Mouse (Mus musculus): Measurements from ENCODE around the gene Reg4.
A peak's percentile ranks its signal among the peaks of the same experiment; 100 is the strongest.

Reg4 gene

GRCm38 (mm10) chr3:98237240-98237639, 15.3 kb downstream of the Reg4 start:
- DNase-seq (ENCODE audit: low read depth, low spot score) = no peak

GRCm38 (mm10) chr3:98238150-98238549, 16.2 kb downstream of the Reg4 start:
- no peak for DNase-seq (ENCODE audit: low read depth, low spot score)

- no peak for DNase-seq (ENCODE audit: low read depth, low spot score)
Measured at GRCm38 (mm10) chr3:98242051-98242450, 20.1 kb downstream of the Reg4 start.

DNA sequence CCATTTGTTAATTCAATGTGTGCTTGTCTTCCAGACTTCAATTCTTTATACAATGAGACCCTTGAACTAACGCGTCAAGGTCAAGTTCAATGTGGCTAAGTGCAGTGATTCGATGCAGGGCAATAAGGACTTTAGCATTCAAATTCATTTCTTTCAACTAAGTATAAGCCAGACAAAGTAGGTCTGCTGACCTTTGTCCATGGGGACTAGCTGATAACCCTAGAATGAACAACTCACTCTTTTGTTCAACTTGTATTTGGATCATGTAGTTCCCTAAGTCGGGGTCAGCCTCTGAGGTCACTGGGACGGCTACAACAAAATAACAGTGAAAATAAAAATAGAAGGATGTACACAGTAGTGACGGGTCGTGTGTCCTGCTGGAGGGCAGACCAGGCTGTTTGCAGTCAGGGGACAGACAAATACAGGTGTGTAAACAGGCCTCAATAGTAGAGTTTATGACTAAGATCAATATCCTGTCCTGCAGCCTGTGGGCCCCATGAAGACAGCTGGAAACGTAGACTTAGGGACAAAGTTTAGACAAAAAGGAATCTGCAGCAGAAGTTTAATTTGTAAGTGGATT, 20.6 kb downstream of the Reg4 start:
- no peak for DNase-seq (ENCODE audit: low read depth, low spot score)

DNA sequence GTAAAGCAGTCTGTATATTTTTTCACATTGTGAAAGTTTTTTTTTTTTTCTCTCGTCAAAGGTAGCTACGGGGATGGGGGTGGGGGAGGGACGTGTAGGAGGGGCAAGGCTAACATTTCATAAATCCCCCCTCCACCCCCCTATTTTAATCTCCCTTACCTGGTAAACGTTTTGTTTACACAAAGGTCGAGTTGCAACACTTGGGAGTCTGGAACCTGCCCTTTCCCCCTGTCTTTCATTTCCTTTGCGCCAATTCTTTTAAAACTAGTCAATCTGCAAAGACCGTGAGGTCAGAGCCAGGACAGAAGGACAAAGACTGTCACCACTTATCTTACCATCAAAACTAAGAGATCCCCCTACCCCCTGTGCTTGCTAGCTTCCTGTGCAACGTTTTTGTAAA, 23.9 kb downstream of the Reg4 start:
- DNase-seq (ENCODE audit: low read depth, low spot score) = no peak

- DNase-seq (ENCODE audit: low read depth, low spot score) = no peak
Measured at GRCm38 (mm10) chr3:98246985-98247751, 25.2 kb downstream of the Reg4 start.

DNA sequence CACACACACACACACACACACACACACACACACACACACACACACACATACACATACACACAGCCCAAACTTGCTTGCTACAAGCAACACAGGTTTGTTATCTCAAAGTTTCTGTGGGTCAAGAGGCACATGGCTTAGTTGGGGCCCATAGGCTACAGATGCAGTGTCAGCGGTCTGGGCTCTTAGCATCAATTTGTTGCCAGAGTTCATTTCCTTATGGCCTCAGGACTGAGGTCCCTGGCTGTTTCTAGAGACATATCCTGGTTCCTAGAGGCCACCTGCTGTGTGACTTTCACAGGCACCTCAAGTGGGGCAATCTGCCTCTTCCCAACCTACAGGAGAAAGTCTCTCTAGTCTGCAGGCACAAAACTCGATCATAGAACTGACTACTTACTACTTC, 27.4 kb downstream of the Reg4 start:
- no peak for DNase-seq (ENCODE audit: low read depth, low spot score)

DNA sequence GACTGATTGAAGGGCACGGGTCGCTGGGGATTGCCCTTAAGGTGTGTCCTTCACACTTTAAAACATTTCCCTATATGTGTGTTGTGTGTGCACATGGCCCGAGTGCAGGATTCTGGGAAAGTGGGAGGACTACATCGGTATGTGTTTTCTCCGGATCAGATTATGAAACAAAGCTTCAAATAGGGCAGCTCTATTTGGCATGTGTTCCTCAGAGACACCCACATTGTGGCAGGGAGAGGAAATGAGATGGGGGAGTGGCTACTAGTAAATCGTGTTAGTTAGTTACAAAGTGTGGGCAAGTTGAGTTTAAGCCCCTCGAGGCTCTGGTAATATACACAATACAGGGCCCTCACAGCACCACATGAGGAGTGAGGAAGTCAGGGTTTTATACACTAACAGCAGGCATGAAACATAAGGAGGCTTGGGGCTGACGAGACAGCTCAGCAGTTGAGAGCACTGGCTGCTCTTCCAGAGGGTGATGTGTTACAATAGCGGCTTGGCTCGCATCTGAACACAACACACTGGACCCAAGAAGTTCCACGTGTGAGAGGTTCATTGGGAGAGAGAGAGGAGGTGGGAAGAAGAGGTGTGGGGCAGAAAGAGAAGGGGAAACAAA, 28.0 kb downstream of the Reg4 start:
- DNase-seq (ENCODE audit: low read depth, low spot score) = no peak

DNA sequence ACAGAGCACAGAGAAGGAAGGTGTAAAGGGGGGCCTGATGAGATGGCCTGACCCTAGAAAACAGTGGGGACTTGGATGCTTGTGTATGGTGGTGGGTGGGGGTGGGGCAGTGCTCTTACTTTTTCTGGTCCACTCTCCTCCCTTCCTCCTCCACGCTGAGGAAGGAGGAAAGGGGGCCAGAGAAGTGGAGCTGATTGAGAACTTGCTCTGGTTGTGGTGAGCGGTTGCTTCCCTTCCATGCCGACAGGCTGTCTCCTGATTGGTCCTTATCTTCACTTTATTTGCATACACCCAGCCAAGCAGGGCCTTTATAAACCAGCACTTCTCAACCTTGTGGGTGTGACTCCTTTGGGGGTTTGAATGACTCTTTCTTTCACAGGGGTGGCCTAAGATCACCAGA, 32.1 kb downstream of the Reg4 start:
- no peak for DNase-seq (ENCODE audit: low read depth, low spot score)

DNA sequence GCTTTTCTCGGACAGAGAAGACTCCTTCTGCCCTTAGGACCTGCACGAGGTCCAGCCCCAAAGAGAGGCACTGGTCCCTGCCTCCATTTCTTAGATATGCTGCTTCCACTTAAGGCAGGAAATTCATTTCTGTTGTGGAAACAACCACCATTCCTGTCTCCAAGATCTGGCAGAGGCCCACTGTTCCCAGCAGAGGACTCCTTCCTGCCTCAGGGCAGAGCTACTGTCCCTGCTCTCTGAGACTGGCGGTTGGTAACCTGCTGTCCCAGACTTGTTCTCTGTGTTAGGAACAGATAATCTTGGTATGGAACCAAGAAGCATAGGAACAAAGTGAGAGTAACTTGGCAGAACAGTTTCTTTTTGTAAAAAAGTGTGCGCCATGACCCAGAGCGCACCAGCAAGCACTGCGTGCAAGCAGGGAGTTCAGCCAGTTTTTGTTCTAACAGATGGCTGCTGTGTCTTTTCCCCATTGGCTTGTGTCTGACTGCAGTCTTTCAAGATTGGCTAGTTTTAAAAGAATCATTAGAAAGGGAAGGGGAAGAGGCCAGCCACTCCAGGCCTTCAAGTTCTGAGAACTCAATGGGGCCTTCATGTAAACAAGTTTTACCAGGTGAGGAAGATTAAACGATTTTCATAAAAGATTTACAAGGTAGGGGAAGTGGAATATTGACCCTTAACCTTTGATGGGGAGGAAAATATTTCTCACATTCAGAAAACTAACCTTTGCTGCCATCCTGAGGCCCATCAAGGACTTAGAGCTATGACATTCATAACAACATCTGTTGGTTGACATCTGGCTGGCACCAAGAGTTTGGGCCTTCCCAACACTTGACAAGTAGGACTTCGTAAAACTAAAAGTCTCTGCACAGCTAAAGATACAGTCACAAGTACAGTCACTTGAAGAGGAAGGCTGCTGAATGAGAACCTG, 33.0 kb downstream of the Reg4 start:
- DNase-seq (ENCODE audit: low read depth, low spot score) = no peak

- DNase-seq (ENCODE audit: low read depth, low spot score) = no peak
Measured at GRCm38 (mm10) chr3:98258723-98259122, 36.8 kb downstream of the Reg4 start.

DNA sequence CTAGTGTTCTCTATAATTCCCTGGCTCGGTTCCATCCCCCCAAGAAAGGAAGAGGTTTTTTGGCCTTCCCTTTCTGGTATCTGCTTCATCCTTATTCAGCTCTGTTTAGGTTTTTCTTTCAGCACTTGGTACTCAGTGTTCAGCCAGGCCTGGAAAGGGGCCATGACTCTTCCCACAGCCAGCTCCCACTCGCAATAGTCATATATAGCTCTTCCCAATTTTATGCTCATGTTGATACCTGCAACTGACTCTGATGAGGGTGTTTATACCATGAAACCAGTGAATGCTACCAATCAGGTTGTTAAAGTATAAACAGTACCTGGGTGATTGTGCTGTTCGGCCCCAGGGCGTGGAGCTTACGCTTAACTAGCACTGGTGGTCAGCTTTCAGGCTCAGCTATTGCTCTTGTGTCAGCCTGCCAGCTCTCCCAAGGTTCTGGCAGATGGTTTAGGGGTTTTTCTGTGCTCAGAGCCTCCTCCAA, 37.4 kb downstream of the Reg4 start:
- DNase-seq (ENCODE audit: low read depth, low spot score) = no peak

- no peak for DNase-seq (ENCODE audit: low read depth, low spot score)
Measured at GRCm38 (mm10) chr3:98260534-98260933, 38.6 kb downstream of the Reg4 start.

- no peak for DNase-seq (ENCODE audit: low read depth, low spot score)
Measured at GRCm38 (mm10) chr3:98261415-98261814, 39.5 kb downstream of the Reg4 start.

- no peak for DNase-seq (ENCODE audit: low read depth, low spot score)
Measured at GRCm38 (mm10) chr3:98262133-98262532, 40.2 kb downstream of the Reg4 start.

GRCm38 (mm10) chr3:98267249-98267651, 45.3 kb downstream of the Reg4 start:
- DNase-seq (ENCODE audit: low read depth, low spot score) = peak; percentile 18

GRCm38 (mm10) chr3:98273623-98274398, 51.9 kb downstream of the Reg4 start:
- no peak for DNase-seq (ENCODE audit: low read depth, low spot score)

DNA sequence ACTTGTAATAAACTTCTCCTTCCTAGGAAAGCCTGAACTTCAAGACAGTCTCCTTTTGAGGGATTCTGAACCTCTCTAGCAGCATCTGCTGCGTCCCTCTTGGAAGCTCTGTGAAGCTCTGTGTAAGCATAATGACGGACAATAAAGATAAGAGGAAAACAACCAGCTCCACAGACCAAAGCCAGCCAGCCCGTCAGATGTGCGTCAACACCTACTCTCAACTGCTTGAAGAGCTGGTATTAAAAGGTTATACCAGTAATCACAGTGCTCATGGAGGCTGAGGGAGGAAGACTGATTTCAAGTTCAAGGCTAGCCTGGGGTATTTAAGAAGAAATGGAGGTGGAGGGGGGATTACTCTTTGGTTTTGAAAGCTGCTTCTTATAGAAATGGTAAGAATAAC, 57.7 kb downstream of the Reg4 start:
- DNase-seq (ENCODE audit: low read depth, low spot score) = no peak

DNA sequence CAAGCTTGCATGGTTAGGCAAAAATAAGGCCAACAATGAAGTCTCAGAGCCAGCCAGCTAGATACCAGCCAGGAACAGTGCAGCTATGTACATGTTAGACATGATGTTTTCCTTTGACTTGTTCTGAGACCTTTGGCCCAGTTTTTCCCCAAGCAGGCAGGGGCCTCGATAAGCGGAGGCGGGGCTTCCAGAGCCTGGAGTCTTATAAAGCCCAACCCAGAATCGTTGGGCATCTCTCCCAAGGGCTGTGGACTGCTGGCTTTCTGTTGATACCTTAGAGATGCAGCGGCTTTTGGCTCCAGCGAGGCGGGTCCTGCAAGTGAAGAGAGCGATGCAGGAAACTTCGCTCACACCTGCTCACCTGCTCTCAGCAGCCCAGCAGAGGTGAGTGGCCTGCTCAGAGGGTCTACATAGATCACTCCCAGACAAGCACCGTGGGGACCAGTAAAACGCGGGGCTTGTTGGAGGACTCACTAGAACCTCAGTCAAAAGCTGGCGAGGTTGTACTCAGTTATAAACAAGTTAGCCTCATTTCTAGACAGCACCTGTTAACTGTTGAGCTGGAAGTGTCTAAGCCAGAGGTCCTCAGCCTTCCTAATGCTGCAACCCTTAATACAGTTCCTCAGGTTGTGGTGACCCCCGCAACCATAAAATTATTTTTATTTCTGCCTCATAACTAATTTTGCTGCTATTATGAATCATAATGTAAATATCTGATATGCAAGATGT, 58.4 kb downstream of the Reg4 start, which contains the start of gene Hmgcs2:
Gene Hmgcs2 (plus strand): TSS at position 232 of the 729 bp plus-strand sequence.
- DNase-seq (ENCODE audit: low read depth, low spot score) = no peak

All from 3T3-L1 (cell line).